Mouse (Mus musculus) left cerebral cortex, postnatal 25 days (tissue): ENCODE measurements around the gene Ptpn11. TPM values are rescaled to one million over a fixed set of nuclear protein-coding genes. Genes with fewer than 3 reads are reported as not detected.
"Not testable (repeated sequence)": the region's sequence is repeated elsewhere in the genome, so short reads cannot be mapped to it uniquely, and the experiment has no call there.

ENCODE experiments used
- DNase-seq, 2 experiments: peaks; one replicate each; pipeline ENCODE4 v3.0.0; 2022; ENCODE audit warnings: low spot score in 2 of 2, mixed read lengths in 1 of 2
- intact Hi-C: fragments of 180-260 bp; cut with DNase I; formaldehyde crosslinking; loops from one replicate; pipeline ENCODE4 v1.15.1; 2025
- total RNA-seq, 2 experiments: library from RNA; stranded (reverse); gene quantifications; 2 replicates each; pipeline ENCODE4 v1.2.3; 2021

The Ptpn11 gene
- total RNA-seq, 2 experiments from 2014 or later: 91.0 to 91.6 TPM

DNA sequence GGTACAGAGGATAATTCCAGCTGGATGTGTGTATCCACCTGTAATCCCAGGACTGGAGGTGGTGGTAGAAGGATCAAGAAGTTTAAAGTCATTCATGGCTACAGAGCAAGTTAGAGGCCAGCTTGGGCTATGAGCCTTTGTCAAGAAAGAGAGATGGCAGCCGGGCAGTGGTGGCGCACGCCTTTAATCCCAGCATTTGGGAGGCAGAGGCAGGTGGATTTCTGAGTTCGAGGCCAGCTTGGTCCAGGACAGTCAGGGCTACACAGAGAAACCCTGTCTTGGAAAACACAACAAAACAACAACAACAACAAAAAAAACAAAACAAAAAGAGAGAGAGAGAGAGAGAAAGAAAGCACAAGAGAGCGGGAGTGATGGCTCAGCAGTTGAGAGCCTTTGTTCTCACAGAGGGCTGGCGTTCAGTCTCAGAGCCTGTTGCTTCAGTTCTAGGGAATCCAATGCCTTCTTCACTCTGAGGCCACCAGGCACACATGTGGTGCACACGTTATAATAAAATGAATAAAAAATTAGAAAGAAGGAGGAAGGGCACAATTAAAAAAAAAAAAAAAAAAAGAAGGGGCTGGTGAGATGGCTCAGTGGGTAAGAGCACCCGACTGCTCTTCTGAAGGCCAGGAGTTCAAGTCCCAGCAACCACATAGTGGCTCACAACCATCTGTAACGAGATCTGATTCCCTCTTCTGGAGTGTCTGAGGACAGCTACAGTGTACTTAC lies 25.6 kb upstream of the Ptpn11 start:
- intact Hi-C loops: loop anchor here (5.0 kb wide), 1 partner anchor 156 kb away; no protein-coding TSS in a partner anchor
- DNase-seq: not testable (repeated sequence)

DNA sequence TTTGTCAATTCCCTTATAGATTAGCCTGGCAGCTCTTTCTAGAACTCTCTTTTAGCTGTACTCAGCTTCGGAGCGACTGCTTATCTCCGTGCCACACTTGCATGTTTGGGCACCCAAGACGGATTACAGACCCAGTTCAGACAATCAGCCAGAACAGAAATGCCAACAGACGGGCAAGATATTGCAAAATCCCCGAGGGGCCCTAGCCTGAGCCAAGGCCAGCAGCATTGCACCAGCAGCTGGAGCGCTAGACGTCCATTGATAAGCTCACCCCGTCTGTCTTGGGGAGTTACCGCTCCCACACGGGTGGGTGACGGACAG lies 24.9 kb upstream of the Ptpn11 start:
- intact Hi-C loops: loop anchor here (5.0 kb wide), 1 partner anchor 156 kb away; no protein-coding TSS in a partner anchor
- no peak for DNase-seq

DNA sequence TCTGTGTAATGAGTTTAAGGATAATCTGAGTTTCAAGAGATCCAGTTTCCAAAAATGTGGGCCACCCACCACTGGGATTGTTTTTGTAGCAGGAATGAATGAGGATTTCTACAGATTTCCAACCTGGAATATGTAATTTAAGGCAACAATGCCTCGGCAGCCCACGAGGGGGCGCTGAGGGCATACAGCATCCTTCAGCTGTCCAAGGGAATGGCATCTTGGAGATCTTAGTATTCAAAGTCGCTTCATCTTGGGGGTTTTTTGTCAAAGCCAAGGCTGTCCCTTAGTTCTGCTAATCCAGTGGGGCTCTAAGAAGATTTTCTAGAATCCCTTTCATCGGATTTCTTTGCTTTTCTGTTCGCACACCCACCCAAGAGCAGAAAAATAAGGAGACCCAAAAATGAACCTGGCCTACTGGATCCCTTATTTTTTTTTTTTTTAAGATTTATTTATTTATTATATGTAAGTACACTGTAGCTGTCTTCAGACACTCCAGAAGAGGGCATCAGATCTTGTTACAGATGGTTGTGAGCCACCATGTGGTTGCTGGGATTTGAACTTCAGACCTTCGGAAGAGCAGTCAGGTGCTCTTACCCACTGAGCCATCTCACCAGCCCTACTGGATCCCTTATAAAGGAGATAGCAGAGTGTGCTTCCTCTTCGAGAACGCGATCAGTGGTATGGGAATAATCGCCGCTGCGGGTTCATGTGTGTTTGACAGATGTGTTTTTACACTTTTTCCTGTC lies 24.4 kb upstream of the Ptpn11 start:
- intact Hi-C loops: loop anchor here (2.0 to 5.0 kb wide), 2 partner anchors 51 to 157 kb away; no protein-coding TSS in a partner anchor
- DNase-seq: peak; percentile 74 to 90

DNA sequence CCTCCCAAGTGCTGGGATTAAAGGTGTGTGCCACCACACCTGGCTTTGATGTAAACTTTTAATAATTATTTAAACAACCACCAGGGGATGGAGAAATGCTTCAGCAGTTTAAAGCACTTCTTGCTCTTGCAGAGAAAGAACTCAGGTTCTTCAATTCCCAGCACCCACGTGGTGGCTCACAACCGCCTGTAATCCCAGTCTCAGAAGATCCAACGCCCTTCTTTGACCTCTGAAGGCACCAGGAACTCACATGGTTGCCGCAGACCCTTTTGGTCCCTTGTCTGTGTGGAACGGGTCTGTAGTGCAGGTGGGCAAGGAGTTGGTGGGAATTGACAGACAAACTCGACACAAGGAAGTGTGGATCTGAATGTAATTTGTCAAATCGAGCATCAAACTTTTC lies 23.5 kb upstream of the Ptpn11 start:
- DNase-seq: no peak
- intact Hi-C loops: loop anchor here (2.0 to 5.0 kb wide), 2 partner anchors 52 to 158 kb away; no protein-coding TSS in a partner anchor

DNA sequence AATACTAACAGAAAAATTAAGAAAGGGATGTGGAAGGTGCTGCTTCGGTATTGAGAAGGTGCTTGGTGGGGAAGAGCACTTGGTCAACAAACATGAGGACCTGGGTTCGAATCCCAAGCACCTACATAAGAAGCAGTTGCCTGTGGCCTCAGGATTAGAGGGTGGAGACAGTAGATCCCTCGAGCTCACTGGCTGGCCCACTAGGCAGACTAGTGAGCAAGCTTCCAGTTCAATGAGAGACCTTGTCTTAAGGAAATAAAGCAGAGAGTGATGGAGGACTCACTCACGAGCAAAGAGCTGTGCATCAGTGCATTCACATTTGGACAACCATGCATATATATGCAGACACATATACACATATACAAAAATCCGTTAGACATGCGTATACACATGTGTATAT lies 20.9 kb upstream of the Ptpn11 start:
- intact Hi-C loops: no loop called here
- DNase-seq: no peak

DNA sequence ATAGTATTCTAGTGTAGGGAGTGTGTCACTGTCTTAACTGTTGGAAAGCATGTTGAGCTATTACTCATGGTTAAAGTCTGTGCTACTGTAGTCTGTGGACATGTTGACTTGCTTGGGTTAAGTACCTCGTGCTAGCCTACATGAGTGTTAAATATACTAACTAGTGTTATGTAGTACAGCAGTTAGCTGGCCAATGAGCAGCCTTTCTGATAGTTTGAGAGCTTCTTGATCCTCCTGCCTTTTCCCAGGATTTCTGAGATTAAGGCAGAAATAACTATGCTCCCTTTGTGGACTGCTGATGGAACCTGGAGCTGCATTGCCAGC lies 19.4 kb upstream of the Ptpn11 start:
- intact Hi-C loops: no loop called here
- DNase-seq: no peak

DNA sequence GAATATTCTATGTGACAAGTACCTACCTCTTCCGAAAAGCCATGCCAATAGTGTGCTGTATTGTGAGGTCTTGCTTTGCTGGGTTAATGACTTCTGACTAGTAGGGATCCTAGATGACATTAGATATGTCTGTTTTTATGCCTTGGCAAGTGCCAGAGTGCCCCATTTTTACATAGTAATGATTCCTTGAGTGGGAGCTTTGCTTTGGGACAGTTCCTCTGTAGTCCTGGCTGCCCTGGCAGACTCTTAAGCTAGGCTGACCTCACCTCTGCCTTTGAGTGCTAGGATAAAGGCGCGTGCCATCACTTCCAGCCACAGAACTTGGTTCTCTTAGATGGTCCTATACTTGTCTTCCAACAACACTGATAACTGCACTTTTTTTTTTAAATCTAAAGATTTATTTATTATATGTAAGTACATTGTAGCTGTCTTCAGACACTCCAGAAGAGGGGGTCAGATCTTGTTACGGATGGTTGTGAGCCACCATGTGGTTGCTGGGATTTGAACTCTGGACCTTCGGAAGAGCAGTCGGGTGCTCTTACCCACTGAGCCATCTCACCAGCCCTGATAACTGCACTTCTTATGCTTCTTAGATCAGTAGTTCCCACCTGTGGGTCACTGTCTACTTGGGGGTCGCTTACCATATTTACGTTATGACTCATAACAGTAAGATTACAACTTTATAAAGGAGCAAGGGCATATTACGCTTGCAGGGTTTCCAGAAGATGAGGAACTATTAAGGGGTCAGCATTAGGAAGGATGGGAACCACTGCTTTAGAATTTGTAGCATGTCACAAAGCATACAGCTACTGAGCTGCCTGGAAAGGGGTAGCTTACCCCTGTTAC lies 18.8 kb upstream of the Ptpn11 start:
- intact Hi-C loops: no loop called here
- no peak for DNase-seq

DNA sequence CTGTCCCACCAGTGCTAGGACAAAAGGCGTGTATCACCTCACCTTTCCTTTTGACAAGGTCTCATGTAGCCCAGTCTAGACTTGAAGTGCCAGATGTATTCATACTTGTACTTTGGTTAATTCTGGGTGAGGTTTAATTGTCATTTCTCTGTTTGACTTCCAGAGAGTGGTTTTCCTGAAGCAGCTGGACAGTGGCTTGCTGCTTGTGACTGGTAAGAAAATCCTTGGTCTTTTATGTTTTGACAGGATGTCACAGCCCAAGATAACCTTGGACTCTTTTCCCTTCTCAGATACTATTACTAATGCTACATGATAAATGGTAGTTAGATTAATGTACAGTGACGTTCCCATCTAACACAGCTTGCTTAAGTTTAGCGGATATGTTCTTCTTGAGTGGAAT lies 15.8 kb upstream of the Ptpn11 start:
- intact Hi-C loops: no loop called here
- DNase-seq: no peak

DNA sequence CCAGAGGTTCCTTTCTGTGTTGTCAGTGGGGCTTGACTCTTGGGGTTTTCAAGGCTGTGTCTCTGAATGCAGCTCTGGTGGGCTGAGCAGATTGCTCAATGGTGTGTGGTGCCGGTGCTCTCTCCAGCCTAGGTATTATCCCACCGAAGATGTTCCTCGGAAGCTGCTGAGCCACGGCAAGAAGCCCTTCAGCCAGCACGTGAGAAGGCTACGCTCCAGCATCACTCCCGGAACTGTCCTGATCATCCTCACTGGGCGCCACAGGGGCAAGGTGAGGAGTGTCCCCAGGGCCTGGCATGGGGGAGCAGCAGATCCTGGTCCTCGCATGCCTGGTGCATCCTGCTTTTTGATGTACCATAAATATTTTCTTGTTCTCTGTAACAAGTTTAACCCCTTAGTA lies 15.3 kb upstream of the Ptpn11 start:
- no peak for DNase-seq
- intact Hi-C loops: no loop called here

DNA sequence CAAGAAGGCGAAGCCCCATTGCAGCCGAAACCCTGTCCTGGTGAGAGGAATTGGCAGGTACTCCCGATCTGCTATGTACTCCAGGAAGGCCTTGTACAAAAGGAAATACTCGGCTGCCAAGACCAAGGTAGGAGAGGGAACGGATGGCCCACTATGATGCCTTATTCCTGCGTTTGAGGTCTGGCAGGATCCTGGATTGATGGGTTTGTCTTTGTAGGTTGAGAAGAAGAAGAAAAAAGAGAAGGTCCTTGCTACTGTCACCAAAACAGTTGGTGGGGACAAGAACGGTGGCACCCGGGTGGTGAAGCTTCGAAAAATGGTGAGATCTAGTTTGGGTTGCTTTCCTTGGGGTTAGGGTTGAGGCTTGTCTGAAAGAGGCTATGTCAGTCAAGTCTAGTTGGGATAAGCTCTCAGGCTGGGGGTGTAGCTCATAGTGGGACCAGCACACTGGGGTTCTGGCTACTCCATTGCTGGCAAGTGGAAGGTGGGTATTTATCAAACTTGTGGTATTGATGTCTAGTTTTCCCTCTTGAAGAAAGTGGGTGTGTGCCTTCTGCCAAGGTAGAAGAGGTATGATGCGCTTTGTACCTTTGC lies 14.4 kb upstream of the Ptpn11 start:
- DNase-seq, intact Hi-C loops: not testable (repeated sequence)

DNA sequence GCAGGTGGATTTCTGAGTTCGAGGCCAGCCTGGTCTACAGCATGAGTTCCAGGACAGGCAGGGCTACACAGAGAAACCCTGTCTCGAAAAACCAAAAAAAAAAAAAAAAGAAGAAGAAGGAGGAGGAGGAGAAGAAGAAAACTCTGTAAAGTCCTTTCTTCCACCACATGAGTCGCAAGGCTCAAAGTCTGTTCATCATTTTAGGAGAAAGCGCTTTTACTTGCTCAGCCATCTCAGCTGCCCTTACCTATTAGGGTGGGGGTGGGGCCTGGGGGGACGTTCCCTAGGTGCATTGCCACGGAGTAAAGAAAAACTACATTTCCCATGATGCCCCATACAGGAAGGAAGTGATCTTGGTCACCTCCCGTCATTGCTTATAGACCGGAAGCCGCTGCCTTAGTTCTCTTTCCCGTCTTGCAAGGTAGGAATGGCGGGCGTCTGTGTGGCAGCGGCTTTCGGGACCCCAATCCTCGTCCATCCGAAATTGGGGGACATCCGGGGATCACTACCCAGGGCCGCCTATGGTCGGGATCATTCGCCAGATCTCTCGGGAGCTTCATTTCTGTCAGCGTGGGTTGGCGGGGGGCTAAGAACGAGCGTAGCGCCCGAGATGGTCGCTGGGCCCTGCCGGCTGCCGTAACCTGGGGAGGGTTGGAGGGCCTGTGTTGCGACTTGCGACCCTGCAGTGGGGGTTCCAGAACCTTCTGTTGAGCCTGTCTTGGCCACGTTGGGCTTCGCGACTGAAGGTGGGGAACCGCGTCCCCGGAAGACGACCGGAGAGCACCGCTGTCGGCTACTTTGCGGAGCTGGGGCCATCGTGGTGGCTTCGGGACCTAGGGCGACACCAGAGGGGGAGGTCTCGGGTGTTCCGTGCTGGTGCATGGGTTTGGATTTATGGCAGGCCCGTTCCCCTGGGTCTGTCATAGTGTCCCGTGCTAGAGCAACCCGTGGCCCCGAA lies 13.2 kb upstream of the Ptpn11 start, which contains the start of gene Rpl6:
TSS of gene Rpl6 (plus strand) at position 350 of the 958 bp plus-strand sequence.
- intact Hi-C loops: no loop called here
- peak; percentile 79 to 92 for DNase-seq

DNA sequence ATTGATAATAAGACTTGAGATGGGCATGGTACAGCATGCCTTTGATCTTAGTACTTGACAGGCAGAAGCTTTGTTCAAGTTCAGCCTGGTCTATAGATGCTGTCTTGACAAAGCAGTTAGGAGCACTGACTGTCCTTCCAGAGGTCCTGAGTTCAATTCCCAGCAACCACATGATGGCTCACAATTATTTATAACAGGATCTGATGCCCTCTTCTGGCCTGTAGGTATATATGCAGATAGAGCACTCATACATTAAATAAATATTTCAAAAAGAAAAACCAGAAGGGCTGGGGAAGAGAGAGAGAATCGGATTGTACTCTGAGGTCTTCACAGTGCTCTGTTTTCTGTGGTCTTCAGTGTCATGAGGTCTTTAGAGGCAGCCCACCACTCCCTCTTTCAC lies 11.3 kb upstream of the Ptpn11 start:
- no peak for DNase-seq
- intact Hi-C loops: no loop called here

DNA sequence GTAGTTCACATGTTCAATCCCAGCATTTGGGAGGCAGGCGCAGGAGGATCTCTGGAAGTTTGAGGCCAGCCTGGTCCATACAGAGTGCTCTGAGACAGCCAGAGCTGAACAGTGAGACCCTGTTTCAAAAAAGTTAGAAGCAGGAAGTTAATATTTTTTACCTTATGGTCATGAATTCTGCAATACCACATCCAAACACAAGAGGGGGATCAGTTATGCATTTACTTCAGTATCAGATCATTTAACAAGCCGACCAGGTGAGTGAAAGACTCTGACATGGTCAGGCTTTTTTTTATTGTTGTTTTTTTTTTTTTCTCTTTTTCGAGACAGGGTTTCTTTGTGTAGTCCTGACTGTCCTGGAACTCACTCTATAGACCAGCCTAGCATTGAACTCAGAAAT lies 10.5 kb upstream of the Ptpn11 start:
- intact Hi-C loops: no loop called here
- peak in 1 of 2 experiments; percentile 50 for DNase-seq

DNA sequence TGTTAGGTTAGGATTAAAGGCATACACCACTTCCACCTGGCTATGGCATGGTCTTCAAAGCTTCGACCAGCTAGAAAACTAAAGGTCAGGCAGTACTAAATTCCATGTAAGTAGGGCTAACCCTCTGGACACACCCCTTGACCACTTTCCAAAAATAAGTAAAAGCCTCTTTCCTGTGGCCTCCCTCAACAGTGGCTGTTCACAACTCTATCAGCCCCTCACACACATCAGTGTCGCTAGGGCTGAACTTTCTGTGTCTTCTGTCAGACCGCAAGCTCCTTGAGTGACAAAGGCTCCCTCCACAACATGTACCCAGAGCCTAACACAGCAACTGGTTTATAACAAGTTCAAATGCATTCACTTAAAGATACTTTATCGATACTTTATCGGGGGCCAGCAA lies 7.2 kb upstream of the Ptpn11 start:
- no peak for DNase-seq
- intact Hi-C loops: no loop called here

DNA sequence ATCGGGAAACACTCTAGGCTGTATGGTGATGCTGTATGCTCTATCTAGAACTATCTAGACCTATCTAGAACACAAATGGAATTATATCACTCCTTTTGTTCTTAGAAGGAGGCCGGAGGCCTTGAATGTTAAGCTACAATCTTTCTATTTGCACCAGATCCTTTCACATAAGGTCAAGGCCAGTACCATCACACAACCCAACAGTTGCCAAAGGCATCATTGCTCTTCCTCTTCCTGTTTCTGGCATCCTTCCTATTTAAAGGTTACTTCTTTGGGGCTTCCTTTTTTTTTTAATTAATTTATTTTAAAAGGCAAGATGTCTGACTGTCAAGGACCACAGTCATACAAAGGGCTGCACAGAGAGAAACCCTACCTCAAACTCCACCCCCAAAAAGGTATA lies 6.1 kb upstream of the Ptpn11 start:
- intact Hi-C loops: no loop called here
- DNase-seq: no peak

DNA sequence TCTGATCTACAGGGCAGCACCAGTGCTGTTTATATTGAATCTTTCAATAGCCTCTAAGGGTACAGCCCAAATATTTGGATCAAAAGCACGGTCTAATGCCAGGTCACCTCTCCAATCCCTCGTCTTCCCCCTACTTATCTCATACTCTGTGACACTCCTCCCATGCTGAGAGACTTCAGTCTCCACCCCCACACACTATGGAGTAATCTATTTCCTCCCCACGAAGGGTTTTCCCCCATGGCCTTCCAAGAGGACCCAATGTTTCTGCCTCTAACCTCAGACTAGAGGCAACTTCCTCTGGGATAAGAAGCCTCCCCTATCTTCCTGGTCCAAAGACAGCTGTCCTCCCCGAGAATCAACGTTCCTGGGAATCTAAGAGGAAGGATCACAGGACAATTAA lies 5.6 kb upstream of the Ptpn11 start:
- DNase-seq: no peak
- intact Hi-C loops: no loop called here

DNA sequence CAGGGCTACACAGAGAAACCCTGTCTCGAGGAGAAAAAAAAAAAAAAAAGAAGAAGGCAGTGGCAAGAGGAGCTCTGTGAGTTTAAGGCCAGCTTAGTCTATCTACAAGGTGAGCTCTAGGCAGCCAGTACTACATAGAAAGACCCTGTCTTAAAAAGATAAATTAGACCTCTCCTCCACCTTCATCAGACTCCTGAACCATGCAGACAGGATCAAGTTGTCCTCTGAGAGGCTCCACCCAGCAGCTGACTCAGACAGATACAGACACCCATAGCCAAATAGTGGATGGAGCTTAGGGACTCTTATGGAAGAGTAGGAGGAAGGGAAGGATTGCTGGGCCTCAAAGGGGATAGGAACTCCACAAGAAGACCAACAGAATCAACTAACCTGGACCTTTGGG lies 3.0 kb upstream of the Ptpn11 start:
- no peak for DNase-seq
- intact Hi-C loops: no loop called here

DNA sequence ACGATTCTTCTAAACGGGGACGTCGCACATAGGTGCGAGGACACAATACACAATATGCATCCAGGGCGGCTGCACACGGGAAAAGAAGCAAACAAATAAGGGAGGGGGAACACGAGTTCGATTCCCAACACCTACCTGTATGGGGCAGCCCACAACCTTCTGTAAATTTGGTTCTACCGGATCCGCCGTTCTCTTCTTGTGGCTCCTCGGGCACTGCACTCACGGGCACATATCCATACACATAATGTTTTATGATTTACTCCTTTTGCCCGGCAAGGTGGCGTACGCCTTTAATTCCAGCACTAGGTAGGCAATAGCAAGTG lies 348 bp upstream of the Ptpn11 start:
- intact Hi-C loops: no loop called here
- no peak for DNase-seq

DNA sequence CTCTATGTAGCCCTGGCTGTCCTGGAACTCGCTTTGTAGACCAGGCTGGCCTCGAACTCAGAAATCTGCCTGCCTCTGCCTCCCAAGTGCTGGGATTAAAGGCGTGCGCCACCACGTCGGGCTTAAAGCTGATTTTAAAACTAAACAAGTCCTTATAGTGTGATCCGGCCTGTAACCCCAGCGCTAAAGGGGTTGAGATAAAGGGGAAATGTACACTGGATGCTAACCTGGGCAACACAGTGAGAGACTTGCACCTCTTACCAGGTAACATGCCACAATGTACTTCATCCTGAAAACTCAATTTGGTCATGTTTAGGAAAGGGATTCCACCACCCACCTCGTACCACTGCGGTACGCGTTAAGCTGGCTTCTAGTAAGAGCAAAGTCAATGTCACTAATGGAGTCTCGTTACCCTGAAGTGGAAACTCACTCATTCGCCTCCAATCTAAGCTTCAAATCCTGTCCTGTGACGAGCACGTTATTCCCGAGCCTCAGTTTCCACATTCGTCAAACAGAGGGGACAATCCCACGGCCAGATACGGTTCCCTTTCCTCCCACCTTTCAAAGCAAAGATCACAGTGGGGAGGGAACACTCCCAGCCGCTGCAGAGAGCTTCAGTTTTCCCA lies 874 bp downstream of the Ptpn11 start:
- intact Hi-C loops: no loop called here
- DNase-seq: no peak
